Mouse (Mus musculus) cerebellum, adult 2 months (tissue): ENCODE data around the gene Sfrp5. TPM values are rescaled to one million over a fixed set of nuclear protein-coding genes. Genes with fewer than 3 reads are reported as not detected.
A peak's percentile ranks its signal among the peaks of the same experiment; 100 is the strongest.

Experiments used
- DNase-seq, 2 experiments: peaks; one replicate each; pipeline ENCODE4 v3.0.0; 2021
- H3K27ac ChIP-seq: fragments of 200-500 bp; 2 replicates; pipeline ENCODE4 v1.5.1; 2012; ENCODE audit warnings: low read length, control low read depth, inconsistent platforms; ENCODE audit not compliant: insufficient read depth
- H3K27me3 ChIP-seq: fragments of 200-500 bp; 2 replicates; pipeline ENCODE4 v1.6.1; 2012; ENCODE audit warnings: inconsistent platforms, mild to moderate bottlenecking, low read length, moderate library complexity; ENCODE audit not compliant: control insufficient read depth, insufficient read depth
- H3K4me1 ChIP-seq: fragments of 200-500 bp; 2 replicates; pipeline ENCODE4 v1.6.1; 2011; ENCODE audit warnings: low read length; ENCODE audit not compliant: control insufficient read depth, insufficient read depth
- H3K4me3 ChIP-seq: fragments of 200-500 bp; replicated peaks from 2 replicates; pipeline ENCODE3; 2011; ENCODE audit warnings: mild to moderate bottlenecking, low read depth, low read length, control low read depth; ENCODE audit not compliant: insufficient read depth
- CTCF ChIP-seq: fragments of 200-500 bp; IDR thresholded peaks from 2 replicates; pipeline ENCODE4 v1.5.1; 2011; ENCODE audit warnings: low read depth, mild to moderate bottlenecking, control low read depth, low read length, moderate library complexity, borderline replicate concordance; ENCODE audit not compliant: insufficient read depth
- POLR2A ChIP-seq: fragments of 200-500 bp; IDR thresholded peaks from 2 replicates; pipeline ENCODE4 v1.6.1; 2011; ENCODE audit warnings: low read length, control low read depth, borderline replicate concordance; ENCODE audit not compliant: insufficient read depth
- WGBS: fragments of 180-500 bp; shearing (Covaris S2); methylation state at CpG from one replicate; pipeline ENCODE4 v1.1.7; 2018; 5-methylcytosine and 5-hydroxymethylcytosine counted together
- polyA plus RNA-seq: library from polyadenylated mRNA; depleted of rRNA; stranded (reverse); fragments of >200 nt; gene quantifications from 2 replicates; pipeline ENCODE4 v1.2.3, GENCODE M21; 2012

Sfrp5 gene
- polyA plus RNA-seq, 1 experiment = 15.3 TPM

GRCm38 (mm10) chr19:42197066-42197465 is 5.0 kb downstream of the Sfrp5 start:
- no peak for DNase-seq
- TF ChIP-seq CTCF (peak; percentile 14; the same call in 1 of the 2 replicates), POLR2A (no peak)
- no peak overlapping the region for H3K27ac ChIP-seq
- WGBS = 71% methylated on average over 4 of the region's 4 CpGs
- H3K4me3 ChIP-seq = no peak overlapping the region
- peaks cover 16% of the 10 kb centered on the region for H3K4me1 ChIP-seq
- H3K27me3 ChIP-seq = no peaks in the 10 kb centered on the region

DNA sequence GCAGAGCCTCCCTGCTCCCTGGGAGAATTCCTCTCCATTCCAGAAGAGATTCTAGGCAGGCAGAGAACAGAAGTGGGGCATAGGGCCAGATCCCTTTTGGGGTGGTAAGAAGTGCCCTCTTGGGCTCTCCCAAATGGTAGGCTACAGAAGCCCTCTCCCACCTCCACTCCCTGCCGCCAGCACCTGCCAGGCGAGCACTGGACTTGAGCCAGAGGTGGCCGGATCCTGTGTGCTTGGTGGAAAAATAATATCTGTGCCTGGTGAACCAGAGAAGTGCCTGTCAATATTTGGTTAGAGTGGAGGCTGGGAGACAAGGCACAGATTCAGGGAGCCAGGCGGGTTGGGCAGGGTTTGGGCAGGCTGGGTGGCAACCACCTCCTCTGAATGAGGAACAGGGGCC is 5.7 kb downstream of the Sfrp5 start:
- H3K27me3 ChIP-seq = no peaks in the 10 kb centered on the region
- WGBS = 25% methylated on average over 4 of the region's 4 CpGs
- peaks cover 16% of the 10 kb centered on the region for H3K4me1 ChIP-seq
- no peak for TF ChIP-seq POLR2A
- peak overlapping the region; percentile 48 for H3K27ac ChIP-seq
- H3K4me3 ChIP-seq = no peak overlapping the region
- peak; percentile 54 to 58 for DNase-seq

GRCm38 (mm10) chr19:42193311-42193710 is 8.7 kb downstream of the Sfrp5 start:
- DNase-seq = no peak
- no peak for TF ChIP-seq CTCF
- no peak for TF ChIP-seq POLR2A
- peaks cover 16% of the 10 kb centered on the region for H3K4me1 ChIP-seq
- H3K4me3 ChIP-seq = no peak overlapping the region
- WGBS = 52% methylated on average over 2 of the region's 2 CpGs
- H3K27me3 ChIP-seq = no peaks in the 10 kb centered on the region
- no peak overlapping the region for H3K27ac ChIP-seq

GRCm38 (mm10) chr19:42190494-42190893 is 11.6 kb downstream of the Sfrp5 start:
- peak; percentile 63 to 77 for DNase-seq
- Histone ChIP-seq H3K4me3 (no peak overlapping the region), H3K4me1 (peaks cover under 1% of the 10 kb centered on the region; the same call in 1 of the 2 replicates), H3K27me3 (no peaks in the 10 kb centered on the region), H3K27ac (no peak overlapping the region)
- peak; percentile 89 for TF ChIP-seq CTCF
- TF ChIP-seq POLR2A = no peak
- WGBS = 20% methylated on average over 5 of the region's 5 CpGs

- TF ChIP-seq CTCF (no peak), POLR2A (no peak)
Measured at GRCm38 (mm10) chr19:42189735-42190134, 12.3 kb downstream of the Sfrp5 start.

GRCm38 (mm10) chr19:42182673-42183072 is 19.4 kb downstream of the Sfrp5 start:
- H3K27ac ChIP-seq = no peak overlapping the region
- no peaks in the 10 kb centered on the region for H3K4me1 ChIP-seq
- no peak for TF ChIP-seq POLR2A
- TF ChIP-seq CTCF = peak; percentile 56; the same call in 1 of the 2 replicates
- no peaks in the 10 kb centered on the region for H3K27me3 ChIP-seq
- 58% methylated on average over 6 of the region's 6 CpGs for WGBS
- no peak for DNase-seq
- H3K4me3 ChIP-seq = no peak overlapping the region

More at GRCm38 (mm10) chr19:42189735-42190134, 12.3 kb downstream of the Sfrp5 start:
- Histone ChIP-seq H3K4me3 (no peak overlapping the region), H3K27ac (no peak overlapping the region), H3K27me3 (no peaks in the 10 kb centered on the region), H3K4me1 (no peaks in the 10 kb centered on the region)
- 86% methylated on average over 4 of the region's 4 CpGs for WGBS
- no peak for DNase-seq

DNA sequence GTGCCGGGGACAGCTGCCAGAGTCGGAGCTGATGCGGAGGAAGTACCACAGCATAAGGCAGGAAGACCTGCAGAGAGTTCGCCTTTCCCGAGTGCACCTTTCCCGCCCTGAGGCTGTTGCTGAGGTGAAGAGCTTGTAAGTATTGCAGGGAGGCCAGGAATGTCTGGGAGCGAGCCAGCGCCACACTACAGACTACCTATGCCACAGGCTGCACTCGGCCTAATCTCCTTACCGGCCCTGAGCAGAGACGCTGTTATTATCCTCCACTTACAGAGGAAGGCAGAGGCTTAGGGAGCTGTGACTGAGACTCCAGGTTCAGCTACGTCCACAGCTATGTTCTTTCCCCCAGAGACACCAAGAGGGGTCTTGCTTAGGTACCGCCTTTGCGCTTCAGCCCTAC is 22.7 kb downstream of the Sfrp5 start:
- no peaks in the 10 kb centered on the region for H3K27me3 ChIP-seq
- H3K4me1 ChIP-seq = no peaks in the 10 kb centered on the region
- 92% methylated on average over 14 of the region's 14 CpGs for WGBS
- H3K27ac ChIP-seq = no peak overlapping the region
- no peak for DNase-seq
- H3K4me3 ChIP-seq = no peak overlapping the region
- no peak for TF ChIP-seq POLR2A
- TF ChIP-seq CTCF = no peak

DNA sequence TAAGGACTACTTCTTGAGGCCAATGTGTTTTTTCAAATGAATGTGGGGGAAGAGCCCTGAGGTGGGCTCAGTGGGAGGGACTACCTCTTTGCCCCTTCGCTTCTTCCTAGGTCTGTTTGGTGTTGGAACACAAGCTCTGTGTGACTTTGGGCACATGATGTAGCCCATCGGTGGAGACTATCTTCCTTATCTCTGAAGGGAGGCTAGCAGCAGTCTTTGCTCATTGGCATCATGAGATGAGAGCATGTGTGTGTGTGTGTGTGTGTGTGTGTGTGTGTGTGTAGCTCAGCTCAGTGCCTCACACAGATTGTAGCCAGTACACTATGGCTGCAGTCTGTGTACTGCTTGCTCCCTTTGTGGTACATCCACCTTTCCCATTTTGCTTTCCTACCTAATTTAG is 24.6 kb downstream of the Sfrp5 start:
- 91% methylated on average over 2 of the region's 2 CpGs for WGBS
- Histone ChIP-seq H3K27me3 (no peaks in the 10 kb centered on the region), H3K4me3 (no peak overlapping the region), H3K27ac (no peak overlapping the region), H3K4me1 (no peaks in the 10 kb centered on the region)
- TF ChIP-seq POLR2A (no peak), CTCF (no peak)
- no peak for DNase-seq

DNA sequence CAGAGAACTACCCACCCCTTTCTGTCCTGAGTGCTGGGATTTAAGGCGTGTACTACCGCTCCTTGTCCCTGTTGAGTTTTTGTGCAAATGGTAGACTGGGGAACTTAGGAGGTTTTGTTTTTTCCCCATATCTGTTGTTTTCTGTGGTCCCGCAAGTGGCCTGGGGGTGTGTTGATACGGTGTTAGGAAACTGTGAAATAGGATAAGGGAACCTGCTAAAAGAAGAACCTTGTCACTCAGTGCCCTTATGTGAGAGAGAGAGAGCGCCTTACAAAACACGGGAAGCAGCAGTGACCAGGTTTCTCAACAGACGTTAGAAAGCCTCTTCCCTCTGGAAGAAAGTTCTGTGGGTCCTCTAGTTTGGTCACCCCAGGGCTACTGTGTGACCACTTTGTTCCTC is 25.2 kb downstream of the Sfrp5 start:
- no peak for DNase-seq
- no peak overlapping the region for H3K27ac ChIP-seq
- H3K27me3 ChIP-seq = no peaks in the 10 kb centered on the region
- 87% methylated on average over 7 of the region's 7 CpGs for WGBS
- H3K4me1 ChIP-seq = no peaks in the 10 kb centered on the region; the same call in 1 of the 2 replicates
- TF ChIP-seq POLR2A = no peak
- TF ChIP-seq CTCF = no peak
- H3K4me3 ChIP-seq = no peak overlapping the region
